Mouse (Mus musculus) myocyte (in vitro differentiated cells): Measurements from ENCODE around the gene Arfgef3.

Source experiments
- MAX ChIP-seq: IDR thresholded peaks from one replicate; pipeline ENCODE4 v1.6.1; 2011; ENCODE audit warnings: low read depth, mild to moderate bottlenecking, control low read depth
- POLR2A ChIP-seq: IDR thresholded peaks from one replicate; pipeline ENCODE4 v1.6.1; 2011; ENCODE audit warnings: low read depth, mild to moderate bottlenecking, control low read depth, moderate library complexity; ENCODE audit not compliant: insufficient read length
- POLR2AphosphoS2 ChIP-seq: IDR thresholded peaks from one replicate; pipeline ENCODE4 v1.6.1; 2011; ENCODE audit warnings: low read depth, control low read depth; ENCODE audit not compliant: insufficient read length
- SRF ChIP-seq: IDR thresholded peaks from one replicate; pipeline ENCODE4 v1.6.1; 2011; ENCODE audit warnings: low read depth; ENCODE audit not compliant: control insufficient read depth, insufficient read length
- TCF3 ChIP-seq: IDR thresholded peaks from one replicate; pipeline ENCODE4 v1.6.1; 2011; ENCODE audit warnings: low read depth, control low read depth; ENCODE audit not compliant: insufficient read length

DNA sequence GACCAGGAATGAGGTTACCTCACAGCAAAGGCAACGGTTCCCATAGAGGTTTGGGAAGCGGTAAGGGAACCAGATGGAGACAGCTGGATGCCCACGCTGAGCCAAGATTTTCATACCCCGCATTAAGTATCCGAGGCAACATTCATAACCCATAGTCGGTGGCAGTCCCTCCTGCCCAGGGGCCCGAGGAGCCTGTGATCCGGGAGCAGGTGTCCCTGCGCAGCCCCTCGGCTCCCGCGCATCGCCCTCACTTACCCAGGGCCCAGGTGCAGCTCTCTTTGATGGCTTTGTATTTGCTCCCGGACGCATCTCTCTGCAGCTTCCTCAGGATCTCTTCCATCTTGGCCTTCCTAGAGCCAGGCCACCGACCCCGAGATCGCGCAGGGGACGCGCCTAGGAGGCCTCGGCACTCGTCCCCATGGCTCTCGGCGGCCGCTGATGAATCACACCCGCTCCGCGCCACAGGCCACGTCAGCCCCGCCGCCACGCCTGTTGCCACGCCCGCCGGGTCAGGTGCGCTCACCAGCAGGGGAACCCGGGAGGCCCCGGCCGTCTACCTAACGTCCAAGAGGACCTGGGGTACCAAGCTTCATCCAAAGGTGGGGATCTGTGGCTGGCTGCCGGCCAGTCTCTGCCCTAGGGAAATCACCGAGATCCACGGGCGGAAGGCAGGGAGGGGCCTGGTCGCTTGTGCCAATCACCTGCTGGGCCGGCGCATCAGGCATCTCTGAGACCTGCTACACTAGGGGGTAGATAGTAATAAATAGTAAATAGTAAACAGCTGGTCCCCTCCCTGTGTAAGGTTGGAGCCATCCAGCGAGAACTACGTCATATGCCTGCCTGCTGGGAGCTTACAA is at the start of gene Arfgef3:
- no peak for TF ChIP-seq POLR2A
- TF ChIP-seq POLR2AphosphoS2, result no peak
- no peak for TF ChIP-seq TCF3
- no peak for TF ChIP-seq MAX
- no peak for TF ChIP-seq SRF
